Mouse (Mus musculus): ENCODE measurements around the gene Aldh4a1. TPM values are rescaled to one million over a fixed set of nuclear protein-coding genes. Genes with fewer than 3 reads are reported as not detected.

Gene Aldh4a1
- polyA plus RNA-seq, 1 experiment from 2014 or later = 17.2 TPM

DNA sequence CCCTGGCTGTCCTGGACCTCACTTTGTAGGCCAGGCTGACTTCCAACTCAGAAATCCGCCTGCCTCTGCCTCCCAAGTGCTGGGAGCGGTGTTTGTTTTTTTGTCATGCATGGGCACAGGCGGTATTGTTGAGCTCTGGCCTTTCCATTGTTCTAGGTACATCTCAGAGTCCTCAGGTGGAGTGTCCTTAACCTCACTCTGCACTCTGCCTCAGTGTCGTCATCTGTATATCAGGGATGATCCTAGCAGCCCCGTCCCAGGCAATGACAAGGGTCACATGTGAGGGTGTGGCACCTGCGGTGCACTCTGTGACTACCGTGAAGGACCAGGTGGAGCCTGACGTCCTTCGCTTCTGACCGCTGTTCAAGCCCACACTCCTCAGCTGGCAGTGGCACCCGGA is 4.7 kb downstream of the Aldh4a1 start:
- Histone ChIP-seq H3K4me1 (ENCODE audit: control insufficient read depth, insufficient read depth, low read length) (peaks cover 10% of the 10 kb centered on the region; the same call in 1 of the 2 replicates), H3K27me3 (replicated peaks; ENCODE audit: control insufficient read depth, insufficient read depth, low read length) (peaks cover 31% of the 10 kb centered on the region), H3K9ac (ENCODE audit: low read depth, low read length) (no peak overlapping the region), H3K9me3 (ENCODE audit: control insufficient read depth, low read length) (no peaks in the 10 kb centered on the region), H3K36me3 (ENCODE audit: control insufficient read depth, insufficient read depth, low read length) (no peaks in the 10 kb centered on the region), H3K27ac (ENCODE audit: low read length) (no peak overlapping the region), H3K4me3 (ENCODE audit: low read length) (no peak overlapping the region), H3K4me2 (ENCODE audit: low read depth, low read length) (no peak overlapping the region)
- 83% methylated on average over 11 of the region's 11 CpGs for WGBS
- ATAC-seq = no peak

DNA sequence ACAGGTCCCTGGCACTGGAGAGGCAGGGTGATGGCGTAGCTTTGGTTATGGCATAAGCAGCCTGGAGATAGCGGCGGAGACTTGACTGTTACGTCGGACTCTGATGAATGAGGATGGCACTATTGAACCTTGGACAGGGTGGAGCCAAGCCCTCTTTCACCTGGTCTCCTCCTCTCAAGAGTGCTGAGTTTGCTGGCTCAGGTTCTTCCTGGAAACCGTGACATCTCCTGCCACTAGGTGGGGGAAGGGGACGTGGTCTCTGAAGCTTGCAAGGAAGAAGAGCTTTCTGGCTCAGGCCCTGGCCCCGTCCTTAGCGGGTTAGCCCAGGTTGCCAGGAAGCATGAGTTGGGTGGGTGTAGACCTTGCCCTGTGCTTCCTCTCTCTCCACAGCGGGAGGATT is 7.5 kb downstream of the Aldh4a1 start:
- Histone ChIP-seq H3K4me1 (ENCODE audit: control insufficient read depth, insufficient read depth, low read length) (peaks cover 7% of the 10 kb centered on the region; the same call in 1 of the 2 replicates), H3K9ac (ENCODE audit: low read depth, low read length) (no peak overlapping the region), H3K27ac (ENCODE audit: low read length) (no peak overlapping the region), H3K4me3 (ENCODE audit: low read length) (no peak overlapping the region), H3K9me3 (ENCODE audit: control insufficient read depth, low read length) (no peaks in the 10 kb centered on the region), H3K27me3 (replicated peaks; ENCODE audit: control insufficient read depth, insufficient read depth, low read length) (peaks cover 45% of the 10 kb centered on the region), H3K36me3 (ENCODE audit: control insufficient read depth, insufficient read depth, low read length) (no peaks in the 10 kb centered on the region), H3K4me2 (ENCODE audit: low read depth, low read length) (no peak overlapping the region; the same call in 1 of the 2 replicates)
- 55% methylated on average over 10 of the region's 10 CpGs for WGBS
- ATAC-seq = peak; percentile 57; the same call in 1 of the 2 replicates

DNA sequence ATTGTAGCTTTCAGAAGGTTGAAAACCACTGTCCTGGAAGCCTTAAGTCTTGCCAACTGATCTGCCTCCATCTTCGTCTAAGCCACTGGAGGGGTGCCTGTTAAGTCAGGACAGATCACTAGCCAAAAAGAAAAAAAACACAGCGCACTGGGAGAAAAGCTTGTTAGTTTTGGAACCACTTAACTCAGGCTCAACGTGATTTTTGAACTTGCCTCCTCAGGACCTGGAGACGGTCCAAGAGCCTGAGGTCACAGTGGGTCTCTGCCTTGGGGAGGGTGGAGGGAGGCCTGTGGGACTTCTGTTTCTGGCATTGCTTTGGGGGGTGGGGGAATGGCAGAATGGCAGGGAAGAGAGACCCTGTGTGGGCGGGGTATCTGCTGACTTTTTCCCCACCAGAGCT is 8.5 kb downstream of the Aldh4a1 start:
- Histone ChIP-seq H3K9me3 (ENCODE audit: control insufficient read depth, low read length) (no peaks in the 10 kb centered on the region), H3K27ac (ENCODE audit: low read length) (no peak overlapping the region), H3K4me1 (ENCODE audit: control insufficient read depth, insufficient read depth, low read length) (peaks cover 7% of the 10 kb centered on the region; the same call in 1 of the 2 replicates), H3K4me2 (ENCODE audit: low read depth, low read length) (no peak overlapping the region), H3K4me3 (ENCODE audit: low read length) (no peak overlapping the region), H3K9ac (ENCODE audit: low read depth, low read length) (no peak overlapping the region), H3K27me3 (replicated peaks; ENCODE audit: control insufficient read depth, insufficient read depth, low read length) (peaks cover 51% of the 10 kb centered on the region), H3K36me3 (ENCODE audit: control insufficient read depth, insufficient read depth, low read length) (no peaks in the 10 kb centered on the region)
- ATAC-seq = no peak
- 64% methylated on average over 5 of the region's 5 CpGs for WGBS

DNA sequence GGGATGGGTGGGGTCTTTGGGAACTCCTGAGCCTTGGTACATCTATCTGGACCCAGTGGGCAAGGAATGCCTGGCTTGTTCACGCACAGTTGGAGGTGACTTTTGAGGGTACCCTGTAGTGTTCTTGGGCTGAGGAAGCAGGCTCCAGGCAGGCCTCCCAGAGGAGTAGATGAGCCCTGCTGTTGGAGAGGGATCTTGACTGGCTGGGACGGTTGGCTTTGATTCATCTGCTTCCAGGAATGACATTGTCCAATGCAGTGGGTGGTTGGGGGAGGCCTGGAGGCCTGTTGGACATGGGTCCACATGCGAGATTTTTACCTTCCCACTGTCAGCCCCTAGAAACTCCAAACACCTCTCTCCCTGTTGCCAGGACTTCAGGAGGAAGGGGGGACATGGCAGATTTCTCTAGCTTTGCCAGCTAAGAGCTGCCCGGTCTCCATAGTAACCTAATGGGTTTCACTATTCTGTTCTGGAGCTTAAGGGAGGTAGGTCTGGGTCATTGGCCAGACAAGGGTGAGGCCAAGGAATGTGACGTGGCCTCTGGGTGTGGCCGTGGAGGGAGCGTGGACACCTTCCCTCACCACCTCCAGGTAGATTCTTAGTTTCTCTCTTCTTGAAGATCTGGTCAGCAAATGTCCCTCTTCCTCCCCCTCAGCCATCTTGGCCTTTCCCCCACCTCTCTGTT is 9.0 kb downstream of the Aldh4a1 start:
- peaks cover 52% of the 10 kb centered on the region for H3K27me3 ChIP-seq (replicated peaks; ENCODE audit: control insufficient read depth, insufficient read depth, low read length)
- H3K27ac ChIP-seq (ENCODE audit: low read length) = no peak overlapping the region
- ATAC-seq = no peak
- no peak overlapping the region for H3K9ac ChIP-seq (ENCODE audit: low read depth, low read length)
- no peak overlapping the region for H3K4me2 ChIP-seq (ENCODE audit: low read depth, low read length)
- H3K4me3 ChIP-seq (ENCODE audit: low read length) = no peak overlapping the region
- no peaks in the 10 kb centered on the region for H3K36me3 ChIP-seq (ENCODE audit: control insufficient read depth, insufficient read depth, low read length)
- H3K4me1 ChIP-seq (ENCODE audit: control insufficient read depth, insufficient read depth, low read length) = peaks cover 7% of the 10 kb centered on the region; the same call in 1 of the 2 replicates
- H3K9me3 ChIP-seq (ENCODE audit: control insufficient read depth, low read length) = no peaks in the 10 kb centered on the region
- WGBS = 83% methylated on average over 7 of the region's 7 CpGs

DNA sequence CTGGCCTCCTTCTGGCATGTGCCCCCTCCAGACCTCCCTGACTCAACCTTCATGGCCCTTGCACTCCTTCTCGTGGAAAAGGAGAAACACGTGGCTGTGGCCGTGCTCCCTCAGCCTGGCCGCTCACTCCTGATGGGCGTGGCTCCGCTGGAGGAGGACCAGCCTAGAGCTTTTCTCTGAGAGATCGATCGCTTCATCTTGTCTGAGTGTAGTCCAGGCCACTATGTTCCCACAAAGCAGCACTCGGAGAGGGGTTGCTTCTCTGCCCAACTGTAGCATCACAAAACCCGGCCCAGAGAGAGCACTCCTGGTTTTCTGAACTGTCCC is 9.6 kb downstream of the Aldh4a1 start:
- Histone ChIP-seq H3K27ac (ENCODE audit: low read length) (no peak overlapping the region), H3K4me3 (ENCODE audit: low read length) (no peak overlapping the region), H3K36me3 (ENCODE audit: control insufficient read depth, insufficient read depth, low read length) (no peaks in the 10 kb centered on the region), H3K4me1 (ENCODE audit: control insufficient read depth, insufficient read depth, low read length) (peaks cover 7% of the 10 kb centered on the region; the same call in 1 of the 2 replicates), H3K4me2 (ENCODE audit: low read depth, low read length) (no peak overlapping the region), H3K9ac (ENCODE audit: low read depth, low read length) (no peak overlapping the region), H3K27me3 (replicated peaks; ENCODE audit: control insufficient read depth, insufficient read depth, low read length) (peaks cover 52% of the 10 kb centered on the region), H3K9me3 (ENCODE audit: control insufficient read depth, low read length) (no peaks in the 10 kb centered on the region)
- 71% methylated on average over 10 of the region's 10 CpGs for WGBS
- ATAC-seq = no peak

DNA sequence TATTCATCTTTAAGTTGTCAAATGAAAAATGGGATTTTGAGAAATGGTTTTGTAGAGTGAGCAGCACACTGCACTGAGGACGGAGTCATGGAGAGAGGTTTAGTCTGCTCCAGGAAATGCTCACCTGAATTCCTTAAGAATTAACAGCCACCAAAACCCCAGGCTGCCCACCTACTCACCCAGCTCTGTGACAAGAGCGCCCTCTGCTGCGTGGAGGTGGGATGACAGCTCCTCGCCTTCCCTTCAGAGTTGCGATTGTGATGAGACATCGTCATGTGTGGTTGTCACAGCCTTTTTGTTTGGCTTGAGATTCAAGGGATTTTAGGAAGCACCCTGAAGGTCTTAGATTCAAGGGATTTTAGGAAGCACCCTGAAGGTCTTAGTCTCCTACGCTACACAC is 13.7 kb downstream of the Aldh4a1 start:
- WGBS = 30% methylated on average over 7 of the region's 7 CpGs
- no peaks in the 10 kb centered on the region for H3K36me3 ChIP-seq (ENCODE audit: control insufficient read depth, insufficient read depth, low read length)
- ATAC-seq = no peak
- peaks cover 3% of the 10 kb centered on the region for H3K4me1 ChIP-seq (ENCODE audit: control insufficient read depth, insufficient read depth, low read length)
- H3K27ac ChIP-seq (ENCODE audit: low read length) = no peak overlapping the region
- no peaks in the 10 kb centered on the region for H3K9me3 ChIP-seq (ENCODE audit: control insufficient read depth, low read length)
- no peak overlapping the region for H3K9ac ChIP-seq (ENCODE audit: low read depth, low read length)
- no peak overlapping the region for H3K4me2 ChIP-seq (ENCODE audit: low read depth, low read length)
- H3K4me3 ChIP-seq (ENCODE audit: low read length) = no peak overlapping the region
- peaks cover 59% of the 10 kb centered on the region for H3K27me3 ChIP-seq (replicated peaks; ENCODE audit: control insufficient read depth, insufficient read depth, low read length)

DNA sequence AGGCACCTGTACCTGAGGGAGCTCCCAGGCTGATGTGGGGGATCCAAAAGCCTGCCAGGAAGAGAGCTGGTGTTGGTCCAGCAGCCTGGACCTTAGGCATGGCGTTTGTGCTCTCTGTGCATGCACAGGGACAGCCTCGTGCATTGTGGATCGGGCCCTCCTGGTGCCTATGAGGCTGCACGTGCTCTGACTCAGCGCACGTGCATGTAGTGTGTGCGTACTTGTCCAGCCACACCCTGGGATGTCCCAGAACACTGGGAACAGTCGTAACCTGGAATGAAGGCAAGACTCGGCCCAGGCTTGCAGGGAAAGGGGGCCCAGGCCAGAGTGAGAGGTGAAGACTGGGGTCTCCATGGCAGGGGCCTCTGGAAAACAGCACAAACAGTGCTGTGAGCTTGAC is 15.2 kb downstream of the Aldh4a1 start:
- H3K27me3 ChIP-seq (replicated peaks; ENCODE audit: control insufficient read depth, insufficient read depth, low read length) = peaks cover 51% of the 10 kb centered on the region
- H3K9ac ChIP-seq (ENCODE audit: low read depth, low read length) = no peak overlapping the region
- peak; percentile 34; the same call in 1 of the 2 replicates for ATAC-seq
- H3K4me3 ChIP-seq (ENCODE audit: low read length) = no peak overlapping the region
- H3K4me2 ChIP-seq (ENCODE audit: low read depth, low read length) = no peak overlapping the region
- H3K4me1 ChIP-seq (ENCODE audit: control insufficient read depth, insufficient read depth, low read length) = peaks cover 15% of the 10 kb centered on the region
- WGBS = 75% methylated on average over 9 of the region's 9 CpGs
- H3K9me3 ChIP-seq (ENCODE audit: control insufficient read depth, low read length) = no peaks in the 10 kb centered on the region
- no peaks in the 10 kb centered on the region for H3K36me3 ChIP-seq (ENCODE audit: control insufficient read depth, insufficient read depth, low read length)
- H3K27ac ChIP-seq (ENCODE audit: low read length) = no peak overlapping the region

DNA sequence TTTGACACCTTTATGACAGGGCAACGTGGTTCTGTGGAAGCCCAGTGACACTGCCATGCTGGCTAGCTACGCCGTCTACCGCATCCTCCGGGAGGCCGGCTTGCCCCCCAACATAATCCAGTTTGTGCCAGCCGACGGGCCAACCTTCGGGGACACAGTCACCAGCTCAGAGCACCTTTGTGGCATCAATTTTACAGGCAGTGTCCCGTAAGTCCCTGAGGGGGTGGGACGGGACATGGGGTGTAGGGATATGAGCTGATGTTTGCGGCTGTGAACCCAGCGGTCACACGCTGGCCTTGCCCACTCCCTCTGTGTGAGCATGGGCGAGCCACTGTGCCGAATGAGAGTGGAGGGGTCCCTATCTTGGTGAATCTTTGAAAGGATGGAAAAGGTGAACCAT is 15.7 kb downstream of the Aldh4a1 start:
- H3K27me3 ChIP-seq (replicated peaks; ENCODE audit: control insufficient read depth, insufficient read depth, low read length) = peaks cover 50% of the 10 kb centered on the region
- H3K4me2 ChIP-seq (ENCODE audit: low read depth, low read length) = no peak overlapping the region
- H3K36me3 ChIP-seq (ENCODE audit: control insufficient read depth, insufficient read depth, low read length) = no peaks in the 10 kb centered on the region
- H3K27ac ChIP-seq (ENCODE audit: low read length) = no peak overlapping the region
- 92% methylated on average over 16 of the region's 16 CpGs for WGBS
- H3K9ac ChIP-seq (ENCODE audit: low read depth, low read length) = no peak overlapping the region
- no peak overlapping the region for H3K4me3 ChIP-seq (ENCODE audit: low read length)
- no peaks in the 10 kb centered on the region for H3K9me3 ChIP-seq (ENCODE audit: control insufficient read depth, low read length)
- ATAC-seq = no peak
- H3K4me1 ChIP-seq (ENCODE audit: control insufficient read depth, insufficient read depth, low read length) = peaks cover 15% of the 10 kb centered on the region

DNA sequence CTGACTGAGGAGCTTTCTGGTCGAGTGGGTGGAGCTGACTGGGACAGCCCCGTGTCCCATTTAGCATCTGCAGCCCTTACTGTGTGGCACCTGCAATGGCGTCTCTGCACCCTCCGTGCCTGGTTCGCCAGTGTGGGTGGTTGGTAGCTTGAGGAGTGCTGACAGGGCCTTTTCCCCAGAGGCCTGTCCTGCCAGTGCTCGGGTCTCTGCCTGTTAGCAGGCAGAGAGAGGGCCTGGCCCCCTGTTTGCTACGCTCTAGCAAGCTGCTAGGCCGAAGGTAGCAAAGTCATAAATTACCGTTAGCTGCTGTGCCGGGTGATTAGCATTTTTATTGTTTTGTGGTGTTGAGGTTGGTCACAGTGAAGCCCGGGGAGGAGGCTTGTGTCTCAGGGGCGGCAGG is 17.1 kb downstream of the Aldh4a1 start:
- H3K4me2 ChIP-seq (ENCODE audit: low read depth, low read length) = no peak overlapping the region
- no peak overlapping the region for H3K27ac ChIP-seq (ENCODE audit: low read length)
- no peak for ATAC-seq
- H3K9ac ChIP-seq (ENCODE audit: low read depth, low read length) = no peak overlapping the region
- no peaks in the 10 kb centered on the region for H3K36me3 ChIP-seq (ENCODE audit: control insufficient read depth, insufficient read depth, low read length)
- no peak overlapping the region for H3K4me3 ChIP-seq (ENCODE audit: low read length)
- 31% methylated on average over 12 of the region's 12 CpGs for WGBS
- no peaks in the 10 kb centered on the region for H3K9me3 ChIP-seq (ENCODE audit: control insufficient read depth, low read length)
- H3K4me1 ChIP-seq (ENCODE audit: control insufficient read depth, insufficient read depth, low read length) = peaks cover 15% of the 10 kb centered on the region
- H3K27me3 ChIP-seq (replicated peaks; ENCODE audit: control insufficient read depth, insufficient read depth, low read length) = peaks cover 37% of the 10 kb centered on the region

DNA sequence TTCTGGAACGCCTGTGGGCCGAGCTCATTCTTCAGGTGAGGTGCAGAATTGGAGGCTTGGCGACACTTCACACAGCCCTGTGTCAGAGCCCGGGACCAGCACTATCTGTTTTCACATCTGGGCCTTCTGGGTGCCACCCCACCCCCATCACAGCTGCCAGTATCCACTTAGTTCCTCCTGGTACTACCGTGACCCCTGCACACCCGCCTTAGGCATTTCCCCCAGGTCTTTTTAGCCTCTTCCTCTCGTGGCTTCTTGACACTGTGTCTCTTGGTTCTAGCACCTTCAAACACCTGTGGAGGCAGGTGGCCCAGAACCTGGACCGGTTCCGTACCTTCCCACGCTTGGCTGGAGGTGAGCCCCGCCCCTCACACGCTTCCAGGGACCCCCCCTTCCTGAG is 17.7 kb downstream of the Aldh4a1 start:
- Histone ChIP-seq H3K4me3 (ENCODE audit: low read length) (no peak overlapping the region), H3K36me3 (ENCODE audit: control insufficient read depth, insufficient read depth, low read length) (no peaks in the 10 kb centered on the region), H3K4me2 (ENCODE audit: low read depth, low read length) (no peak overlapping the region), H3K9me3 (ENCODE audit: control insufficient read depth, low read length) (no peaks in the 10 kb centered on the region), H3K4me1 (ENCODE audit: control insufficient read depth, insufficient read depth, low read length) (peaks cover 15% of the 10 kb centered on the region), H3K27ac (ENCODE audit: low read length) (no peak overlapping the region), H3K9ac (ENCODE audit: low read depth, low read length) (no peak overlapping the region), H3K27me3 (replicated peaks; ENCODE audit: control insufficient read depth, insufficient read depth, low read length) (peaks cover 32% of the 10 kb centered on the region)
- no peak for ATAC-seq
- 55% methylated on average over 12 of the region's 12 CpGs for WGBS
